Mouse (Mus musculus) spleen, postnatal 10 days (tissue): ENCODE data around the gene Tmtc4.

Source experiments
- DNase-seq, 2 experiments: peaks; one replicate each; pipeline ENCODE4 v3.0.0; 2021 to 2022; ENCODE audit warnings: low spot score in 2 of 2

Gene Tmtc4

GRCm38 (mm10) chr14:122872612-122873011, 111.2 kb downstream of the Tmtc4 start:
- DNase-seq, result no peak

- no peak for DNase-seq
Measured at GRCm38 (mm10) chr14:122871841-122872580, 111.8 kb downstream of the Tmtc4 start.

GRCm38 (mm10) chr14:122869831-122870230, 114.0 kb downstream of the Tmtc4 start:
- DNase-seq, result no peak
